Mouse (Mus musculus): ENCODE results near the gene Pde1a. TPM values are rescaled to one million over a fixed set of nuclear protein-coding genes. Genes with fewer than 3 reads are reported as not detected.

Gene Pde1a
- polyA plus RNA-seq, 1 experiment from 2014 or later, result 37.5 TPM

DNA sequence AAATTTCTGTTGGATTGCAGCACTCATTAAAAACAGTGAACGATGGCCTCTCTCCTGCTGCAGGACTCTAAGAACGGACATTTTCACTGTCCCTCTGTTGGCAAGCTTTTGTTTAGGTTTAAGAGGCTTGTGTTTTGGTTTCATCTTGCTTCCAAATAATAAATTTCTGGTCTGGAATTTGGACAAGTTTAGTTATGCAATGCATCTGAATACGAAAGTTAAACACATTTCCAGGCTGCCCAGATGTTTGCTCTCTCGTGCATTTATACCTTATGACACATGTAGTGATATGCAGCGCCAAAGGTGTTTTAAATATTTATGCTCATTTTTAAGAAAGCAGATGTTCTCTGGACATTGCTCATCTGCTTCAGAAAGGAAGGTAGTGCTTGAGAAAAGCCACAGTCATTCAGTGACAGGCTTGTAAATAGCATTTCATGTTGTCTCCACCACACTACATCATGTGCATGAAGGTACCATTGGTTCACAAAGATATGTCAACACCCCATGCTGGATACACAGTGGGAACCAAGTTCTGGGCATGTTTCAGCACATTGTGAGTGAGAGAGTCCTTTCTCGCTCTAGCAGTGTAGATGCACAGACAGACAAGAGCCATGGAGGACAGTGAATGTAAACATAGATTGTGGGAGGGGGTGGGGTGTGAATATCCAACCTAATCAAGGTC is 171.5 kb downstream of the Pde1a start:
- Histone ChIP-seq H3K4me1 (replicated peaks; ENCODE audit: insufficient read depth, low read length) (no peaks in the 10 kb centered on the region), H3K27me3 (ENCODE audit: insufficient read depth, low read length) (no peaks in the 10 kb centered on the region), H3K4me3 (replicated peaks; ENCODE audit: low read depth, low read length) (no peak overlapping the region), H3K9me3 (replicated peaks; ENCODE audit: low read length) (no peaks in the 10 kb centered on the region), H3K9ac (ENCODE audit: low read depth, low read length) (no peak overlapping the region), H3K27ac (no peak overlapping the region), H3K4me2 (ENCODE audit: low read length) (no peak overlapping the region), H3K36me3 (ENCODE audit: insufficient read depth, low read length) (no peaks in the 10 kb centered on the region)
- ATAC-seq (replicated peaks; ENCODE audit: low FRiP score, low read depth) (no peak), DNase-seq (ENCODE audit: low spot score) (peak; percentile 66)
- TF ChIP-seq CTCF (IDR thresholded peaks at IDR 0.05; ENCODE audit: low read depth), result no peak
- 64% methylated on average over 6 of the region's 6 CpGs for WGBS

DNA sequence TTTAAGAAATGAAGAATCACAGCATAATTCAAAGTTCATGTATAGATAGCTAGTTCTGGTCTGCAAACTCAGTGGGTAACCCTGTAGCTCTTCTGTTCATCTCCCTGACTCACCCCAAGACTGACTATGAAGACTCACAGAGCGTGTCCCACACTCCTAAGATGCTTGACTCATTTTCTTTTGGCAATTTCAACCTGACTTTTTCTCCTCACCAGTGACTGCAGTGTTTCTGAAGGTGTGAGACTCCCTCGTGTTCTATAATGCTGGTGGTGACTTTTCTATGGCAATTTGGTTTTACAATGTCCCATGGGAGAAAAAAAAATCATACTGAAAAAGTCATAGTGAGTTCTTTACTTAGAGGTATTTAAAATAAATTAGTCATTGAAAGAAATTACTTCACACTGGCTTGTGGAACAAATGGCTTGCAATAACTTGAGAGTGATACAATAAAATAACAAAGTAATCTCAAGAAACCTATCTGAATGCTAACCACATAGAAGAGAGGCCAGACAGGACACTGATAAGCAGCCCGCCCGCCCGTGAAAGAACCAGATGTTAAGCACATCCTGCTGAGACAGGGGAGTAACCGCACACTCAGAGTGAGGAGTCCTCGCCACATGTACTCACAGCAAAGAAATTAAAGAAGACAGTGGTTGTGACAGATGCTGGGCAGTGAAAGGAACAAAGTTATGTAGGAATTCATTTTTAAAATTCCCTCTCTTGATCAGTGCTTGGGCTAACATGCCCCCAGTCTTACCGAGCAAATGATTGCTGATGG is 183.2 kb downstream of the Pde1a start:
- Histone ChIP-seq H3K4me1 (replicated peaks; ENCODE audit: insufficient read depth, low read length) (no peaks in the 10 kb centered on the region), H3K9ac (ENCODE audit: low read depth, low read length) (no peak overlapping the region), H3K9me3 (replicated peaks; ENCODE audit: low read length) (no peaks in the 10 kb centered on the region), H3K27me3 (ENCODE audit: insufficient read depth, low read length) (no peaks in the 10 kb centered on the region), H3K27ac (no peak overlapping the region), H3K36me3 (ENCODE audit: insufficient read depth, low read length) (no peaks in the 10 kb centered on the region), H3K4me3 (replicated peaks; ENCODE audit: low read depth, low read length) (no peak overlapping the region), H3K4me2 (ENCODE audit: low read length) (no peak overlapping the region)
- no peak for TF ChIP-seq CTCF (IDR thresholded peaks at IDR 0.05; ENCODE audit: low read depth)
- no peak for ATAC-seq (replicated peaks; ENCODE audit: low FRiP score, low read depth)
- DNase-seq (ENCODE audit: low spot score), result peak; percentile 7
- 37% methylated on average over 8 of the region's 8 CpGs for WGBS

DNA sequence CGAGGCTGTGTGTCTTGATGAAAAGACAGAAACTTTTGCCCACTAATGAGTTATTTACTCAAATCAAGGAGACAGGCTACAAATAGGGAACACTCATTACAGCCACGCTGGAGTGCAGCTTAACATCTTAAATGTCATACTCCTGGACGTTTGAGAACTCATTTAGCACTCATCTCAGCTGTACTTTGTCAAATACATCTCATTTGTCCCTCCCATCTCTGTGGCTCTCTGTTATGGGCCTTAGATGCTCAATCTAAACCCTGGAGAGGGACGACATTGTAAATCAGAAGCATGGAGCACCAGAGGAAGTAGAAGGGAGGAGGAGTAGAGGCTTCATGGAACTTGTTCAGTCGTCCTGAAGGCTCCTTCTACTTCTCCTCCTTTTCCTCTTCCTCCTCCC is 194.6 kb downstream of the Pde1a start:
- TF ChIP-seq CTCF (IDR thresholded peaks at IDR 0.05; ENCODE audit: low read depth), result no peak
- Histone ChIP-seq H3K4me3 (replicated peaks; ENCODE audit: low read depth, low read length) (no peak overlapping the region), H3K27me3 (ENCODE audit: insufficient read depth, low read length) (no peaks in the 10 kb centered on the region), H3K9me3 (replicated peaks; ENCODE audit: low read length) (no peaks in the 10 kb centered on the region), H3K4me2 (ENCODE audit: low read length) (no peak overlapping the region), H3K27ac (no peak overlapping the region), H3K36me3 (ENCODE audit: insufficient read depth, low read length) (no peaks in the 10 kb centered on the region), H3K4me1 (replicated peaks; ENCODE audit: insufficient read depth, low read length) (no peaks in the 10 kb centered on the region), H3K9ac (ENCODE audit: low read depth, low read length) (no peak overlapping the region)
- DNase-seq (ENCODE audit: low spot score), result peak; percentile 30
- ATAC-seq (replicated peaks; ENCODE audit: low FRiP score, low read depth), result no peak
- WGBS, result 29% methylated on average over 5 of the region's 5 CpGs

DNA sequence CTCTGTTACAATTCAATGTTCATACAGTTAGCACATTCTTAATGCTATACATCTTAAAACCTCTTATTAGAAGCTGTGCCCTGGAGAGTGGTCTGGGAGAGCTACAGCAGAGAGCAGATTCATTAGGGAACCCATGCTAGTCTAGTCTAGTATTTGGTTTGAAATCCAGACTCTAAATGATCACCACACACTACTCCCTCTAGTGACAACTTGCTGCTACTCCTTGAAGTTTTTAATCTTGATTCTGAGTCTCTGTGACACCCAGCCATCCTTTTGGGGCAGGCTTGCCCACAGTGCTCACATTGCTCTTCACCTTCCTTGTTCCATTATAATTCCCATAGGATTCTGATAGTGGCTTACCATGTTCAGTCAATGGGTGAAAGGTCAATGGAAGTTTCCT is 206.9 kb downstream of the Pde1a start:
- Histone ChIP-seq H3K9ac (ENCODE audit: low read depth, low read length) (no peak overlapping the region), H3K27ac (no peak overlapping the region), H3K36me3 (ENCODE audit: insufficient read depth, low read length) (no peaks in the 10 kb centered on the region), H3K9me3 (replicated peaks; ENCODE audit: low read length) (no peaks in the 10 kb centered on the region), H3K4me1 (replicated peaks; ENCODE audit: insufficient read depth, low read length) (no peaks in the 10 kb centered on the region; the same call in 1 of the 2 replicates), H3K4me2 (ENCODE audit: low read length) (no peak overlapping the region), H3K27me3 (ENCODE audit: insufficient read depth, low read length) (no peaks in the 10 kb centered on the region), H3K4me3 (replicated peaks; ENCODE audit: low read depth, low read length) (no peak overlapping the region)
- DNase-seq (ENCODE audit: low spot score), result peak; percentile 22
- peak; percentile 30; the same call in 1 of the 2 replicates for TF ChIP-seq CTCF (IDR thresholded peaks at IDR 0.05; ENCODE audit: low read depth)
- no peak for ATAC-seq (replicated peaks; ENCODE audit: low FRiP score, low read depth)

DNA sequence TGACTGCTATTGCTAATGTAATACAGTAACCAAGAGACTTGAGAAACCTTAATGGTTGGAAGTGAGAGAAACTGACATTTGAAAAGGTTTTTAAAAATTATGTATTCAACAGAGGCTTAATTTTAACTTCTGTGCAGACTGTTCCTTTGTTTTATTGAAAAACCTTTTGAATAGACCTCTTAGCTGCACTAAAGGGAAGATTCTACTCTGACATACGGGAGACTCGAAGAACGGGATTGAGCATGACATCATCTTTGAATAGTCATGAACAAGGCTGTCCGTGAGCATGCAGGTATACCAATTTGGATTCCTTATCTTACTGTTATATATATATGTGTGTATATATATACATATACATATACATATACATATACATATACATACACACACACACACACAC is 207.9 kb downstream of the Pde1a start:
- H3K9me3 ChIP-seq (replicated peaks; ENCODE audit: low read length), result no peaks in the 10 kb centered on the region

DNA sequence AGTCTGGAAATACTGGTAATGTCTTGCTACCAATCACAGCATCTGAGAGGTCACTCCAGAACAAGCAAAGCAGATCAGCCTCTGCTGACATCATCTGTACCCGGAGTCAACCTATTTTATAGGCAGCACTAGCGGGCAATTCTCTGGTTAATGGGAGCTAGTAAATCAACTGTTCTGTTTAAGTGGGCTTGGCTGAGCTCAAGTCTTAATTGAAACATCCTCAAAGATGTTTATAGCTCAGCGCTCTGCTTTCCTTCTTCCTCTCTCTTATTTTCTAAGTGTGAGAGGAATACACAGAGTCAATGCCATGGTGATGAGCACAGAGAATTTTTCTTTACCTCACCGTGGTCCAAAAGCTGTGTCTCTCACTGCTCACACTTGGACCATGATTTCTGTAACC is 208.8 kb downstream of the Pde1a start:
- no peak overlapping the region for H3K9ac ChIP-seq (ENCODE audit: low read depth, low read length)
- TF ChIP-seq CTCF (IDR thresholded peaks at IDR 0.05; ENCODE audit: low read depth), result no peak
- no peak overlapping the region for H3K27ac ChIP-seq
- peak; percentile 38 for DNase-seq (ENCODE audit: low spot score)
- no peaks in the 10 kb centered on the region for H3K9me3 ChIP-seq (replicated peaks; ENCODE audit: low read length)
- no peaks in the 10 kb centered on the region; the same call in 1 of the 2 replicates for H3K4me1 ChIP-seq (replicated peaks; ENCODE audit: insufficient read depth, low read length)
- no peak for ATAC-seq (replicated peaks; ENCODE audit: low FRiP score, low read depth)
- no peak overlapping the region for H3K4me3 ChIP-seq (replicated peaks; ENCODE audit: low read depth, low read length)
- H3K36me3 ChIP-seq (ENCODE audit: insufficient read depth, low read length), result no peaks in the 10 kb centered on the region
- 21% methylated on average over 4 of the region's 4 CpGs for WGBS
- H3K4me2 ChIP-seq (ENCODE audit: low read length), result no peak overlapping the region
- no peaks in the 10 kb centered on the region for H3K27me3 ChIP-seq (ENCODE audit: insufficient read depth, low read length)

More for the DNA sequence above, 207.9 kb downstream of the Pde1a start:
- no peak for TF ChIP-seq CTCF (IDR thresholded peaks at IDR 0.05; ENCODE audit: low read depth)
- H3K4me1 ChIP-seq (replicated peaks; ENCODE audit: insufficient read depth, low read length), result no peaks in the 10 kb centered on the region; the same call in 1 of the 2 replicates
- no peak overlapping the region for H3K4me3 ChIP-seq (replicated peaks; ENCODE audit: low read depth, low read length)
- no peak for ATAC-seq (replicated peaks; ENCODE audit: low FRiP score, low read depth)
- H3K27ac ChIP-seq, result no peak overlapping the region
- no peaks in the 10 kb centered on the region for H3K27me3 ChIP-seq (ENCODE audit: insufficient read depth, low read length)
- H3K36me3 ChIP-seq (ENCODE audit: insufficient read depth, low read length), result no peaks in the 10 kb centered on the region
- no peak overlapping the region for H3K9ac ChIP-seq (ENCODE audit: low read depth, low read length)
- WGBS, result 97% methylated on average over 4 of the region's 4 CpGs
- DNase-seq (ENCODE audit: low spot score), result no peak
- no peak overlapping the region for H3K4me2 ChIP-seq (ENCODE audit: low read length)

Measured in kidney, postnatal 0 days (tissue).